Mouse (Mus musculus) adrenal gland, adult (tissue): ENCODE data around the gene Celf2.
A peak's percentile ranks its signal among the peaks of the same experiment; 100 is the strongest.

Source experiments
- DNase-seq, 2 experiments: peaks; one replicate each; pipeline ENCODE4 v3.0.0; 2022 to 2023; ENCODE audit warnings: low spot score in 1 of 2; ENCODE audit not compliant: inconsistent age in 2 of 2

Celf2 gene

DNA sequence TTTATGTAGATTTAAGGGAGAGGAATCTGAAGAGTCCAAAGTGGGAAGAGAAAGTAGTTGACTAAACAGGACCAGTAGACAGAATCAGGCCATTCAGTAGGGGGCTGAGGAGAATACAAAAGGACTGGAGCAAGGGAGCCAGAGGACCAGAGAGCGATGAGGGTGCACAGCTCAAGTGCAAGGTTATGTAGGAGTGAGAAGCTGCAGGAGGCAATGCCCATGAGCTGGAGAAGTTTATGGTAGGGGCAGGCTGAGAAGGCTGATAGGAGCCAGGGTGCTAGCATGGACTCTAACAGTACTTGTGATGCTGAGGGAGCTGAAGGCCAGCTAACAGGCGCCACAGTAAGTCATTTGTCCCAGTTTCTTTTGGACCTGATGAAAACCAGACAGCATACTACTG is 718.5 kb downstream of the Celf2 start:
- no peak for DNase-seq

DNA sequence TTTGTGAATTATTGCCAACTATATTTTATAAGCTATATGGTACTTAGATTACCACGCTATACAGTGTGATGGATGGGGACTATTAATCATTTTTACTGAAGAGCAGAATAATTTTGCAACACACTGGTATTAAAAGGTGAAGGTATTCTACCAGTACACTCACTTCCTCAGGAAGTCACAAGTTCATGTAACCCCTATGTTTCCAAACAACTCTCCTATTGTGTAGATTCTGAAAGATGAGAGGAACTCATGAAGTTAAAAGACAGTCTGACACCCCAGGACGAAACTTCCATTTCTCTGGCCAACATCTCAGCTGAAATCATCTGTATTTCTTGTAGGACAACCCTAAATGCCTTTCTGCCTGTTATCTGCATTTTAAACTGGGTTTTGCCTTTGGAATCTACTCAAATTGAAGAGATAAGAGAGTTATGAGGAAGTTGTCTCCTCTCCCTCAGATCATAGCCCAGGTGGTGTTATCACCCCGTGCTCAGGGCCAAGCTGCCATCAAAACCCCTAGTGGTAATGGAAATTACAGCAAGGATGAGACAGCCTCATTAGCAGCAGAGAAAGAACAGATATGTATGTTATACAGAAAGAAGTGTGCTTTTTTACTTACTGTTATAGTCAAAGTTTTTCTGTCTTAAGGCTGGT is 722.7 kb downstream of the Celf2 start:
- no peak for DNase-seq

DNA sequence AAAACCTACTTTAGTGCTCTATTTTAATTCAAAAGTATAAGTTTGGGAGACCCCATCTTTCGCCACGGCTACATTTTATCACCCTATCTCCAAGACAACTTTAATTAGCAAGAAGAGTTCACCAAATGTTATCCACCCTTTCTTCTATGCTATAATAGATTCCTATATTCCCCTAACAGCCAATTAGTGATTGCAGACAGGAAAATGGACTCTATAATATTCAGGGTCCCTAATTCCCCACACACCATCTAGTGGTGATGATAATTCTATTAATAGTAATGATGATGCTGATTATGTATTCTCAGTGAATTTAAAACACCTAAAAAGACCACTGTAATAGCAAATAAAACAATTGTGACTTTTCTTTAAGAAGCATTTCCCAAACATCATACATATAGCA is 739.1 kb downstream of the Celf2 start:
- no peak for DNase-seq

DNA sequence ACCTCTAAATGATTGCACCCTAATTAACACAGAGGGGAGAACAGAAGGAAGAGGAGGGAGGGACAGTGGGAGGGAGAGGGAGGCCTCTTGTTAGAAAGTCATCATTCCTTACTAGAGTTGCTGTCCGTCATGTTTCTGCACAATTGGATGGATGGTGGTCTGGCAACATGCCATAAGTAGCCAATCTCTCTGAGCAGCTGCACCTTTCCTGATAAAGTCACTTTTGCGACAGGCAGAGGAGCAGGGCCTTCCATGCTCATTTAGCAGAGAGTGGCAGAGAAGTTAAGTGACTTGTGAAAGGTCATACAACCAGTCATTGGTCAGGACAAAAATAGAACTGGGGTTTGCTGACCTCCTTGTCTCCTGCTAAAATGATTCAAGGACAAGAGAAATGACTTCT is 747.0 kb downstream of the Celf2 start:
- DNase-seq, result peak in 1 of 2 experiments; percentile 24

DNA sequence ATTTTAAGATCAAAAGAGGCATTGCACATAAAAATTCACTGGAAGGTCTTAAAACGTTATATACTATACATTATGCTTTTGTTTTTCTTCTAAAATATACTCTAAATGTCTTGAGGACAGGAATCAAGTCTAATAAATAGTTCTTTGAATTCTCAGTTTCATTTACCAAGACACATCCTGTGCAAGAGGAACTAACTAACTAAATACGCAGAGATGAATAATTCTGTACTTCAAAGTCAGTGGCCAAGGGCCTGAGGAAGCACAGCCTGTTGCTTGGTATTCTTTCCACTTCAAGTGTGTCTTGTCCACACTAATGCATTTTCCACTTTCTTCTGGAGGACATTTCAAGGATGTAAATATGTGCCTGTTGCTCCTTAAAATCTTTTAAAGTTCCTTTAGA is 766.2 kb downstream of the Celf2 start:
- no peak for DNase-seq

DNA sequence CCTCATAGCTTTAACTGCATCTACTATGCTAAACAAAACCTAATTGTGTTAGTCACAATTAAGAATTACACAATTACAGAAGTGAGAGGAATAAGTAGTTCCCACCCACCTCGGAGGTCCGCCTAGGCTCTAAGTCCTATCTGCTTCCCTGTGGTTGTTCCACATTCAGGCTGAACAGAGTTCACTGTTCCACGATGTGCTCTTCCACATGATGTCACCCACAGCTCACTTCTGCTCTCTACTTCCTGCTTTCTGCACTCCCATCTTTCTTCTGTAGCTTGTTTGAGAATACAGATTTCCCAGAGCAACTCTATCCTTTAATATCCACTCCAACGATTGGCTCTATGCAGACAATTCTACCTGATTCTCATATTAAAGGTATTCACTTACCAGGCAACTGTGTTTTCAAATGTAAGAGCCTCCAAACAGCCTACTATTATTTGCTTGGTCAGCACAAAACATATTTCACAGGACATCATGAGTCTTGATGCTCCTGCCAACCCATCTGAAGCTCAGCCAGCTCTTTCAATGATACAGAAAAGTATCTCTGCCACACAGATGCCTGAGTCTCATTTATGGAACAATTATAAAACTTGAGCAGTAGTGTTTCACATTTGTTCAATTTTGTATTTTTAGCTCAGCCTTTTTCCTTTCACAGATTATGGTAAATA is 769.2 kb downstream of the Celf2 start:
- peak in 1 of 2 experiments; percentile 30 for DNase-seq

DNA sequence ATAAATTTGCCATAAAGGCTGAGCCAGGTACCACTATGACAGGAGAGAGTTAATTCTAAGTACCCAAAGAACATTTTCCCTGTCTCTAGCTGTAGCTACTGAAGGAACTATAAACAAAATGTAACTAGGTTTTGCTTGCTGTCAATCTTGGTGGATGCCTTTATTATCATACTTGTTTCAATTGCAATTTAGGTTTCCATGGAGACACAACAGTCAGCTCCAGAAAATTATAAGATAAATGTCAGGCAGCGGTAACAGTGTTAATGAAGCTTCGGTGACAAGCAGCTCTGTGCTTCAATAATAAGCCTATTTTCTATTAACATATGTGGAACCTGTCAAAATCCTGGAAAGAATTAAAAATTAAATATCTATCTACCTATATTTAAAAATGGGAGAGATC is 777.3 kb downstream of the Celf2 start:
- no peak for DNase-seq

DNA sequence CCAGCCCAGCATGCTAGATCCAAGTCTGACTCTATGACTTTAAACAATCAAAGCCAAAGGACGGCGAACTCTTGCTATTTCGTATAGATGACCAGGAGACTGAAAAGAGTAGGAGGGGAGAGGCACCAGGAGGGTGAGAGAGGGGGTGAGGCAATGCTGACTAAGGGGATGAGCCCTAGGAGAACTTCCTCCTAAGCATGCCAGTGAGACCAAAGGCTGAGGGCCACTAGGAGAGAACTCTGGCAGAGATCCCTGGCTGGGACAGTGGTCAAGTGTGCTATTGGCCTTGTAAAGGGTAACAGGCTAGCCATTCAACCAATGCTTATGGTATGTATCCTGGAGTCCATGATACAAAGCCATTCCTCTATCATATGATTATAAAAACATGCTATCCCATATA is 778.5 kb downstream of the Celf2 start:
- DNase-seq, result peak in 1 of 2 experiments; percentile 28

DNA sequence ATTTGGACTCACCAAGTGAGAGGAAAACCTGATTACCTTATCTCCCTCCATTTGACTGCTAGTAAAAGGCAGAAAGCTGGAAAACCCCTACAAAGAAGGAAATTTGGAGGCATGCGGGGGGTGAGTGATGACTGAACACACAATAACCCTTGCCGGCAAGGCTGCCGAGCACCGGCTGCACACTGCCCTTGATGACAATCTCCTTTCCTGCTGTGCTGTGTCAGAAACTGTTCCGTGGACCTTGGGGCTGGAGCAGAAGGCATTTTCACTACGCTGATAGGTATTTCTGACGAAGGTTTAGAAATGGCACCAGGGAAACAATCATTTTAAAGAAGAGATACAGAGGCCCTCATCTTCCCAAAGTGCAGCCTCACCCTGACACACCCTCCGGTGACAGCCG is 779.4 kb downstream of the Celf2 start:
- peak in 1 of 2 experiments; percentile 54 for DNase-seq

DNA sequence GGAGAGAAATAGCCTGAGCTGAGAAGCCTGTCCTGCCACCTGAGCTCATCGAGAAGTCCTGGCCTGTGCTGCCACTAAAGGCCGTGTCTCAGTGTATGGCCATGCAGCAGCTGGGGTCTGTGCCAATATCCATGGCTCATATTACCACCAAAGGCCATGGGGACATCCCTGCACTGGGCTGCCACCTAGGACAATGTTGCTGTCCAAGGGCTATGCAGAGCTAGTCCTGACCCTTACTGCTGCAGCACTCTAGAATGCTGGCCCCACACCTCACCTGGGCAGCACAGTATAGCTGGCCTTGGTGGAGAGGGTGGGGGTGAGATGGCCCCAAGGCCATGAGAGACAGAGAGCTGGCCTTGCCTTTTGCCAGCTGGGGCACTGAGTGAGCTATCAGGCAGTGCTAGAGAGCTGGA is 780.5 kb downstream of the Celf2 start:
- peak in 1 of 2 experiments; percentile 59 for DNase-seq

DNA sequence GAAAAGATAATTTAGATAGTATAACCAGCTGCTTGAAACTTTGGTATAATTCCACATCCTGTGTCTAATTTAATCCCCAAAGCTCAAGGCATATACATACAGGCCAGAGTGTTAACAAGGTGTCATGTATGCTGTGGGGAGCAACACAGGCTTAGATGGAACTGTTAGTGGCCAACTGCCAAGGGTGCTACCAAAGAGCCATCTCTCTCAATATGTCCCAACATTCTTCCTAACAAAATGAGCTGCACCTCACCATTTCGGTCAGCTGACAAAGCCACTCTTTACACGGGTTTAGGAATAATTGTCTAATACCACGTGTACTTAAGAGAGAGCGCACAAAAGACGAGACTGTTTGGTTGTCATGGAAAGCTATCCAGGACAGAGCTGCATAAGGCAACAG is 782.0 kb downstream of the Celf2 start:
- DNase-seq, result no peak

DNA sequence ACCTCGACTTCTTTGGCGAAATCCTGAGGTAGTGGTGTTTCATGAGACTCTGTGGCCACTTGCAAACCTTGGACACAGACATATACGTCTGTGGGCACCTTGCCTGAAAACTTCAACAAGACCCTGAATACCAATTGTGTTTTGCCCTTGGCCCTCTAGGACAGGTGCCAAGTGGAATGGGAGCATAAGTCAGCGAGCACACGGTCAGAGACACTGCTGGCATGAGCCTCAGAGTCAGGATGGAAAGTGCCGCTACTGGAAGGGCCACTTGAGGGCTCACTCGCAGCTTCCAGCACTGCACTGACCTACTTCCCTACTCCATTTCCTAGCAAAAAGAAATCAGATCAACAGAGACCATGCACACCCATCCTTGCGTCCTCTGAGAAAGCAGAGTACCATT is 783.3 kb downstream of the Celf2 start:
- peak in 1 of 2 experiments; percentile 62 for DNase-seq

DNA sequence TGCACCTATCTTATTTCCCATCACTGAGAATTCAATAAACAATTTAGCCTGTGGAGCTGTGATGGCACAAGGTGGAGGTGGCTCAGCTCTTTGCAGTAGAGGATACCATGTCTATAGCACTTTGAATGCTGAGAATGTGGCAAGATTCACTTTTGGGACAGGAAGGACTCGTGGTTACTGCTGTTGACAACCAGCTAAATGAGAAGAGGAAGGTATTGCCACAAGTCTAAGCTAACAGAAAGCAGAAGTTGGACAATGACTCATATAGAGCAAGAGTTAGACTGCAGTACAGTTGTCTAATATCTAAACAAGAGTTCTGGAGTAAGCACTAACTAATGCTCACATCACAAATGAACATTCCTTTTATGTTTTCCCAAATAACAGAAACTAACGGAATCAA is 785.8 kb downstream of the Celf2 start:
- DNase-seq, result peak in 1 of 2 experiments; percentile 35

DNA sequence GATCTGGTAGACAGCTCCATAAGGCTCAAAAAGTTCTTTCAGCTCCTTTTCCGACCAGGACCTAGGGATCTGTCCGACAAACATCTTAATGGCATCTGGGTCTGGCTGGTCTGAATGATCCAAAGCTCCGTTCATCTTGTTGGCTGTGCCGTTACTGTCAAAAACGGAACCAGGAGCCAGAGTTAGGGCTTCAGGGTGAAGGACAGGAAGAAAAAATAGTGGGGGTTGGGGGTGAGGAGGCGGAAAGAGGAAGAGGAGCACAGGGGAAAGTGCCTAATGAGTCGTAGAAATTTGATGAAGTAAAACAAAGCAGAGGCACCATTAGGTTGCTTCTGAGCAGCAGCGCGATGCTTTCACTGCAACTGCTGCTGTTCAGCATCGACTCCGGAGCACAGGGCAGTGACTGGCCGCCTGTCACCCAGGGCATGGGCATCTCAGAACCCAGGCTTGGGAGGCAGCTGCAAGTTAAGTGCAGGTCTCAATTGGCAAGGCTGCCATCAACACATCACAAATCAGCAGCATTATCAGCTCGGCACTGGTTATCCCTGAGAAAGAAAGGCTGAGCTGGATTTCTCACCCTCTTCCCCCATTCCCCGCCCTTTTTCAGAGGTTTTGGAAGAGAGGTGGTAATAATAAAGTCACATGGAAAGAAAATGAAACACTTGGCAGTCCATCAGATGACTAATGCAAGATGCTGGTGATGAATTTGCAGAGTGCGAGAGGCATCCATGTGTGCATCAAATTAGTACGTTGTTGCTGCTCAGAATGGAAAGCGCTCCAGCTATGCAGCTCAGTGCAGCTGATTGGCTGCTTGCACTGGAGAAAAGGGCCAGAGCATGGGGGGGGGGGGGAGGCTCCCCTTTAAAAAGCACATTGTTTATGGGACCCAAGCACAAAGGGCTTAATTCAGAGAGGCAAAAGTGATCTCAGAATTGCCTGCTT is 787.6 kb downstream of the Celf2 start:
- peak; percentile 15 to 59 for DNase-seq

DNA sequence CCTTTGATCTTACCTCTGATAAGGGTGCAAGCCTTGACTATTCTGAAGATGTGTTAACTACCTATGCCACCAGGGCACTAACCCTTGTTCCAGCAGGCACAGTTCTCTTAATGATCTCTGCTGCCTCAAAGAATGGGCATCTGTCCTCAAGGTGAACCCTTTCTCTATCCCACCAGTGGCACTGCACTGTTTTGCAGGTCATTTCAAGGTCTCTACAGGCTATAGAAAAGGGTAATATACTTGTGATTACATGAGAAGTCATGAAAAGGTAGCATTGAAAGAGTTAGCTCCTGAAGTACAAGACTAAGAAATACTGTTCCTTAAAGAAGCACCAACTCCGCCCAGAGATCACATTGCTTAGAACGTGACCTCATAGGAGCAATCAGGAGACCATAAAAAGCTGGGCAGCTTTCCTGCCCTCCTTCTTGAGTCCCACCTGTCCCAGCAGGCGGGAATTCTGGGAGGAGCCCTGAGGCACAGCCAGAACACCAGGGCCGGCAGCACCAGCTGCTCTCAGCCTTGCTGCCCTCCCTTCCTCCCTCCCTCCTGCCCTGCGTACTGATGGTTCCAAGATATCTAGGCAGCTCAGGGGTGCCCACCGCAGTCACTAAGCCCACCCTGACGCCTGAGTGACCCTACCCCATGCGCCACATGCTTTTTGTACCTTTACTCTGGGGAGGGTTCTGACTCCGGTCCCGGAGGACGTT is 788.5 kb downstream of the Celf2 start:
- peak; percentile 22 to 59 for DNase-seq

DNA sequence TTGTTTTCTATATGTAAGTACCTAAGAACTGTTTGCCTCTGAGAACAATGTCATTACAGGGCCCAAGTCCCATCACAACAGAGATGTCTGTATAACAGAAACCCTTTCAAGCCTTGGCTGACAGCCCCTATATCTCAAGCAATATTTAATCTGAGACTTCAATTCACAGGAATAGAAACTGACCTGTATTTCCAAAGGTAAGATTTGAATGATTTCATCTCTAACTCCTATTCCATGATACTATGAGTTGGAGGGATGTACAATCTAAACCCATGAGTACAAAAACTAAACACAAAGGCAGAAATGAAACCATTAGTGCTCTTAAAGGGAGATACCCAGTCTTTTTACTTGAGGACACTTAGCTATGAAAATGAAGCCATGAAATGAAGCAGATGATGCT is 790.5 kb downstream of the Celf2 start:
- no peak for DNase-seq

DNA sequence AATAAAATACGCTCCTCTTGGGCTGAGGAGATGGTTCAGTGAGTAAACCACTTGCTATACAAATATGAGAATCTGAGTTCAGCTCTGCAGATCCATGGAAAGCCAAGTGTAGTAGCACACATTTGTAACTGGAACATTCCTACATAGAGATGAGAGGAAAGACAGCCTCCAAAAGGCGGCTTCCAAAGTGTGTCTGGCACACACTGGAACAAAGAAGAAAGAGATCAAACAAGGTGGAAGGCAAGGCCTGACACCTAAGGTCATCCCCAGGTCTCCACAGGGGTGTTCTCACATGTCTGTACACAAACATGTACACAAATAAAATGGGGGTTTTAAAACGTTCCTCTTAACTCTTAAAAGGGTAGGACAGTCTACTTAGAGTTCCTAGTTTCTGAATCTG is 791.4 kb downstream of the Celf2 start:
- DNase-seq, result no peak

DNA sequence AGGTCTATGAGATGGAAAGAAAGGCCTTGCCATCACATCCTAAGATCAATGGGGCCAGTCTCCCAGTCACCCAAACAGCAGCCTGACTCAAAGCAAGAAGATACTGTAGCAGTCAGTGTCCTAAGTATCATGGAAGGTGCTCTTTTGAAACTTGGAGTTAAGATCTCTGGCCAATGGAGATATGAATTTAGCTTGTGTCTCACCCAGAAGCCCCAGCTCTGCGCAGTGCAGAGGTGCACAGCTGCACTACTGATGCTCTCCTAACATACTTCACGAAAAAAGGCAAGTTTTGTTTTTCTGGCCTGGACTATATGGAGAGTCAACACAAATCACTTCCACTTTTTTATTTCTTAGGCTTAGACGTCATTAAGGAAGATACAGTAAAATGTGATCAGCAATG is 793.8 kb downstream of the Celf2 start:
- no peak for DNase-seq

DNA sequence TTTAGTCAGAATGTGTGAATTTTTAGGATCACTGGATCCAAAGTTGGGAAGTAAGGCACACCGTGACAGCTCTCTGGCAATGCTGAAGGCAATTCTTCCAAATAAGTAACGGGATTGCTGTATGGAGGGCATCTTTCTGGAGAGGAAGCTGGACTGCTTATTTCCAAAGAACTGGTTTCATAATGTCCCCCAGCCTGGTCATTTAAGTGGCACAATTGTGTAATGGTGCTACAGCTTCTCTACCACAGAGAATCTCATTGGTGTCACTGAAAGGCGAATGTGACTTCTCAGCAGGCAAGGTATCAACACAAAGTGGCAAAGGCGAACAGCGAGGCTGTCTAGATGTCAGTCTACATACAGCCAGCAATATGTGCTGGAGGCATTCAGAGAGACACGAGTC is 795.8 kb downstream of the Celf2 start:
- DNase-seq, result no peak

DNA sequence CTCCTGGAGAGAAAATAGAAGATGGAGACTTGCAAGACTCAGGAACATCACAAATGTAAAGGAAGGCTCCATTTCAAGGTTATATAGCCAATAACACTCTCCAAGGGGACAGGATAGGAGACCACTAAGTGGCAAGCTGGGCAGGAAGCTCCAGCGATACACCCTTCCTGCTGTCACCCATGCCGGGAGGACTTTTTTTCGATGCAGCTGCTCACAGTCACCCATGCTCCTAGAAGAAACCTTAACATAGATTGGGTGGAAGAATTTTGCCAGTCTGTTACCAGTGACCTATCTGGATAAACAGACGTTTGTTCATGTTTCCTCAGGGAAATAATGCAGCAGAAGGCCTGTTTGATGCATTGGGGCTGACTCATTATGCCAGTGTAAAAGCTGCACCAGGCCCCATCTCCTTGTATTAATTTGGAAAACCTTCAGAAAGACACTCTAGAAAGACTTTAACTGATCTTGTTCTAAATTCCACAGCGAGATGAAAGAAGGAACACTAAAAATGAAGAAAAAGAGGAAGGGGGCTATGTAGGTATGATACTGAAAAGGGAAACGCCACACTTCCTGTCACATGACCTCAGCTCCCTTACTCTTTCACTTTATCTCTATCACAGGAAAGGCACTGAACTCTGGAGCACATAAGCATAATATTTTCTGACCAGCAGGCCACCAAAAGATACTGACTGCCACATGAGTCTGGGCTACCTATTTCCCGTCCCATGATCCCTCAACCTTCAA is 798.5 kb downstream of the Celf2 start:
- no peak for DNase-seq
